Mouse (Mus musculus) forebrain, embryonic 14.5 days (tissue): ENCODE data around the gene Mical1. TPM values are rescaled to one million over a fixed set of nuclear protein-coding genes. Genes with fewer than 3 reads are reported as not detected.

Experiments used
- ATAC-seq: fragments of 200-750 bp; cut with Nextera tagmentation; 2 replicates; pipeline ENCODE4 v1.8.0; 2017; ENCODE audit warnings: mild to moderate bottlenecking, moderate library complexity
- DNase-seq: peaks from one replicate; pipeline ENCODE4 v3.0.0-alpha.2; 2015; ENCODE audit warnings: low spot score
- H3K27ac ChIP-seq: fragments of 300-500 bp; sonication (generic); 2 replicates; pipeline ENCODE4 v1.5.1; 2014; ENCODE audit warnings: low read depth, mild to moderate bottlenecking, control low read depth, low read length, moderate library complexity
- H3K27me3 ChIP-seq: fragments of 300-500 bp; sonication (generic); replicated peaks from 2 replicates; pipeline ENCODE4 v1.6.1; 2014; ENCODE audit warnings: low read length, control low read depth, mixed read lengths; ENCODE audit not compliant: control insufficient read depth, insufficient read depth
- H3K36me3 ChIP-seq: fragments of 300-500 bp; sonication (generic); 2 replicates; pipeline ENCODE4 v1.6.1; 2014; ENCODE audit warnings: low read length, control low read depth; ENCODE audit not compliant: control insufficient read depth, insufficient read depth
- H3K4me1 ChIP-seq: fragments of 300-500 bp; sonication (generic); 2 replicates; pipeline ENCODE4 v1.6.1; 2014; ENCODE audit warnings: antibody characterized with exemption, low read length, control low read depth; ENCODE audit not compliant: control insufficient read depth, insufficient read depth
- H3K4me2 ChIP-seq: fragments of 300-500 bp; sonication (generic); 2 replicates; pipeline ENCODE4 v1.6.1; 2014; ENCODE audit warnings: mild to moderate bottlenecking, control low read depth, low read length
- H3K4me3 ChIP-seq: fragments of 300-500 bp; sonication (generic); 2 replicates; pipeline ENCODE4 v1.5.1; 2014; ENCODE audit warnings: low read depth, low read length, control low read depth
- H3K9ac ChIP-seq: fragments of 300-500 bp; sonication (generic); 2 replicates; pipeline ENCODE4 v1.6.1; 2014; ENCODE audit warnings: mild to moderate bottlenecking, low read length, control low read depth, moderate library complexity
- H3K9me3 ChIP-seq: fragments of 300-500 bp; sonication (generic); replicated peaks from 2 replicates; pipeline ENCODE4 v1.6.1; 2016; ENCODE audit warnings: low read length, control low read depth, mixed read lengths; ENCODE audit not compliant: control insufficient read depth
- WGBS: fragments of 180-500 bp; shearing (Covaris S2); extraction: QIAGEN DNeasy Blood & Tissue Kit; methylation state at CpG from one replicate; pipeline ENCODE4 v1.1.7; 2014; 5-methylcytosine and 5-hydroxymethylcytosine counted together
- polyA plus RNA-seq: library from polyadenylated mRNA; unstranded; fragments of >200 nt; fragmentation: Nextera tagmentation; extraction: Ambion mirVana; gene quantifications from 2 replicates; pipeline ENCODE4 v1.2.1, GENCODE M21; 2014

Gene Mical1
- polyA plus RNA-seq, 1 experiment from 2014 or later, result 24.9 TPM

DNA sequence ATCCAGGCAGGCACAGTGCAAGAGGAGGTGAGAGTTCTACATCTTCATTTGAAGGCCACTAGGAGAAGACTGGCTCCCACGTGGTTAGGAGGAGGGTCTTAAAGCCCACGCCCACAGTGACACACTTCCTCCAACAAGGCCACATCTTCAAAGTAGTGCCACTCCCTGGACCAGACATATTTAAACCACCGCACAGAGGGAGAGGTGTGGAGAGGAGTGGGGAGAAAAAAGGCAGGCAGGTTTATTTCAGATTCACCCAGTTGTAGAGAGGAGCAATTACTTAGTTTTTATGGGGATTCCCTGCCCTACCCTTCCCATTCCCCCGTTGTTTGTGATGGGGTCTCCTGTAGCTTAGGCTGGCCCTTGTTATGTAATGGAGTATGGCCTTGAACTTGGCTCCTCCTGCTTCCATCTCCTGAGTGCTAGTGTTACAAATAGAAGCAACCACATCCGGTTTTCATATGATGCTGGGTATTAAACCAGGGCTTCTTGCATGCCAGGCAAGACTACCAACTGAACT, 3.1 kb upstream of the Mical1 start:
- no peak for ATAC-seq
- Histone ChIP-seq H3K4me1 (peaks cover 12% of the 10 kb centered on the region; the same call in 1 of the 2 replicates), H3K4me2 (no peak overlapping the region), H3K27ac (no peak overlapping the region), H3K9me3 (no peaks in the 10 kb centered on the region), H3K27me3 (no peaks in the 10 kb centered on the region), H3K9ac (no peak overlapping the region), H3K4me3 (no peak overlapping the region), H3K36me3 (peaks cover 5% of the 10 kb centered on the region; the same call in 1 of the 2 replicates)
- WGBS, result 72% methylated on average over 5 of the region's 5 CpGs
- no peak for DNase-seq

DNA sequence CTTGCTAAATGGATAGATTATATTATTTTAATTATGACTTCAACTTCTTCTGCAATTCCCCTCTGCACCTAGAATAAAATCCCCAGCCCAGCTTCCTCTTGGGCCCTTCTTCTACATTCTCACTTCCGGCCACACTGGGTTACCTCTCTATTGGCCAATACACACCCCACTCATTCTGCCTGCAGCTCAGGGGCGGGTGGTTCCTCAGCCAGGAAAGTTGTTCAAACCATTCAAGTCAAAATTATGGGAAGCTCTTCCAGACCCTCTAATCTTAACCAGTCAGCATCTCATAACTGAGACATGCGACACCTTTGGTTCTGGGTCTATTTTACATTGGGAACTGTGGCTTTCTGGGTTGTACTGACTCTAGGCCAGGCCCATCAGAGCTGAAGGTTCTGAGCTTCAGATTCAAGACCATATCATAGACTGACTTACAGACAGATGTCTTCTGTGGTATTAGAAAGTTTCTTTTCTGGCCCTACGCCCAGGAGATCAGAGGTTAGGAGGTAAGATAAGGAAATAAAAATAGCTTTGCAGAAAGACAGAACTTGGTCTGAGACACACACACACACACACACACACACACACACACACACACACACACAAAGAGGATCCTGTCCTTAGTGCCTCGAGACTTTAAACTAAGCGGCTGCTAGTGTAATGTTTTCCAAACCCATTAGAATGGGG, 2.2 kb upstream of the Mical1 start:
- DNase-seq (no peak), ATAC-seq (no peak)
- H3K4me1 ChIP-seq, result peaks cover 13% of the 10 kb centered on the region; the same call in 1 of the 2 replicates
- no peaks in the 10 kb centered on the region for H3K9me3 ChIP-seq
- H3K27me3 ChIP-seq, result no peaks in the 10 kb centered on the region
- no peak overlapping the region for H3K9ac ChIP-seq
- no peak overlapping the region for H3K27ac ChIP-seq
- no peaks in the 10 kb centered on the region for H3K36me3 ChIP-seq
- no peak overlapping the region for H3K4me3 ChIP-seq
- H3K4me2 ChIP-seq, result no peak overlapping the region
- 87% methylated on average over 6 of the region's 6 CpGs for WGBS

DNA sequence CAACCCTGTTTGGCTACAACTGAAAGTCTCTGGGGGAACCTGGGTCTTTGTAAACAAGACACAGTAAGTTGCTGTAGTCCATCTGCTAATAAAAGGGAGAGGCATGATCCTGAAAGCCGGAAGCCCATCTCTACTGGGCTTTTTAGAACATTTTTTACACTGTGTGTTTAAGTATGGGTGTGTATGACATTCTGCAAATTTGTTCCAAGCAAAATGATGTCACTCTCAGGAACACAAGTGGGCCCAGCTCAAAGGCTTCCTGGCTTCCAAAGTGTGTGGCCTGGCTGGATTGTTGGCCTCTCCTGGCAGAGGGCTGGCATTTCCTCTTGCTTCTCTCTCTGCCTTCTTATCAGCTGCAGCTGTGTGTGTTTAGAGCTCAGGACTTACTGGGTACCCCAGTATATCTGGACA, 1.1 kb upstream of the Mical1 start:
- Histone ChIP-seq H3K4me1 (peaks cover 13% of the 10 kb centered on the region; the same call in 1 of the 2 replicates), H3K27me3 (no peaks in the 10 kb centered on the region), H3K9me3 (no peaks in the 10 kb centered on the region), H3K36me3 (no peaks in the 10 kb centered on the region), H3K4me3 (no peak overlapping the region), H3K9ac (no peak overlapping the region), H3K27ac (no peak overlapping the region), H3K4me2 (no peak overlapping the region)
- no peak for ATAC-seq
- no peak for DNase-seq
- WGBS, result 84% methylated on average over 1 of the region's 1 CpGs

DNA sequence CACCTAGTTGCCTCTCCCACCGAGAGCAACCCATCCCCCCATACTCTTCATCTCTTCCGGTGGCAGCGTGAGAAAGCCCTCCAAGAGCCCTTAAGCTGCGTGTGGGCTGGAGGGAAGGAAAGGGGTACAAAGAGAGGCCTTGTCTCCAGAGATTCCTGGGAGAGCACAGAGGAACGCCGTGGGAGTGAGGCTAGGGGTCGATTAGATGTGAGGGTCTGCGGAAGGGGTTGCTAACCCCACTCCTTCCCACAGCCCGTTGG, 834 bp downstream of the Mical1 start:
- H3K27ac ChIP-seq, result peak overlapping the region; percentile 84
- no peaks in the 10 kb centered on the region for H3K9me3 ChIP-seq
- H3K4me1 ChIP-seq, result peaks cover 13% of the 10 kb centered on the region; the same call in 1 of the 2 replicates
- H3K27me3 ChIP-seq, result no peaks in the 10 kb centered on the region
- WGBS, result 0% methylated on average over 9 of the region's 9 CpGs
- ATAC-seq, result peak; percentile 36
- DNase-seq, result peak; percentile 72
- H3K36me3 ChIP-seq, result 0 out of 2 replicates have a peak, but pooled peaks cover 10% of the 10 kb centered on the region
- peak overlapping the region; percentile 72 for H3K4me2 ChIP-seq
- peak overlapping the region; percentile 79 for H3K9ac ChIP-seq
- H3K4me3 ChIP-seq, result peak overlapping the region; percentile 58

DNA sequence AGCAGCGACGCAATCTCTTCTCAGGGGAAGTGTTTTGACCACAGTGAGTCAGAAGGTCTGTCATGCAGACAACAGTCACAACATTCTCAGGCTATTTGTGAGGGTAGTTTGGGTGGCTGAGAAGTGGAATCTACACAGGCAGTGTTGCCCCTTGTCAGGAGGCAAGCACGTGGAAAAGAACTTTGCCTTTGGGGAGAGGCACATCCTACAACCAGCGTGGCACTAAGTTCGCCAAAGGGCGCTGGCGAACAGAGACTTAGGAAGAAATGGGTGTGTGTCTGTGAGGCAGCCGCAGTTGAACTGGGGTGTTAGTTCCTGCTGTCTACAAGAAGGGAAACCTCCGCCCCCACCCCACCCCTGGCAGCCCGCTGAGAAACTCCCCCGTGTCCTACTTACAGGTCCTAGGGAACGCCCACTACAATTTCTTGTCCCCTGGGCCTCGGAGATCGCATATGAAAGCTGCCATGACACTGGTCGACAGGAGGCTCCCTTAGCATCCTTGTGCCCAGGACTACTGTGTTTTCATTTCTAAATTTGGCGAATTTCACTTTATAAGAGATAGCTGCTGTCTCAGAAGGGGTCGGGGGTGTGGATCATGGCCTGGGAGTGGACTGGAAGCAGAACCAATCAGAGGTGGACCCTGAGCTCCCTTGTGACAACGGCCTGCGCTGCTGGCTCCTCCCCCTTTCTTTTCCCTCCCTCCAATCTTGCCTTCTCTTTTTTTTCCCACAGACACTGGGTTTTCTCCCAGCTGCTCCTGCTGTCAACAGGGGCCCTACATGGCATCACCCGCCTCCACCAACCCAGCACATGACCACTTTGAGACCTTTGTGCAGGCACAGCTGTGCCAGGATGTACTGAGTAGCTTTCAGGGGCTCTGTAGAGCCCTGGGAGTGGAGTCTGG, 1.4 kb downstream of the Mical1 start:
- H3K4me1 ChIP-seq, result peaks cover 13% of the 10 kb centered on the region; the same call in 1 of the 2 replicates
- DNase-seq (peak; percentile 81), ATAC-seq (peak; percentile 80)
- no peaks in the 10 kb centered on the region for H3K27me3 ChIP-seq
- H3K4me2 ChIP-seq, result peak overlapping the region; percentile 72
- no peaks in the 10 kb centered on the region for H3K9me3 ChIP-seq
- peak overlapping the region; percentile 79 for H3K9ac ChIP-seq
- H3K36me3 ChIP-seq, result 0 out of 2 replicates have a peak, but pooled peaks cover 15% of the 10 kb centered on the region
- WGBS, result 0% methylated on average over 20 of the region's 20 CpGs
- H3K27ac ChIP-seq, result peak overlapping the region; percentile 84; the same call in 1 of the 2 replicates
- H3K4me3 ChIP-seq, result peak overlapping the region; percentile 58

DNA sequence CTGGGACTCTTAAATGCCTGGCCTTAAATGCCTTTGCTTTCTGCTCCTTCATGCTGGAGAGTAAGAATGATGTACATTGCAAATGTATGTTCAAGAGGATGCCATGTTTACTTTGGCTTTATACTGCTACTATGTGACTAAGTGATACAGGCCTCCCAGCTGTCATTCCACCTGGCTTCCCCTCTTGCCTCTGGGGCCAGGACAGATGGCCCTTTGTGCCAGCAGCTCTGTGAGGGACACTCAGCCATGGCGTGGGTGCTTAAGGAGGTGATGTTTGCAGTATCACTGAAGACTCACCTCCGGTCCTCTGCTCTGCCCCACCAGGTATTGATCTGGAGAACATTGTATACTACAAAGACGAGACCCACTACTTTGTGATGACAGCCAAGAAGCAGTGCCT, 3.8 kb downstream of the Mical1 start:
- no peak for DNase-seq
- H3K27me3 ChIP-seq, result no peaks in the 10 kb centered on the region
- 90% methylated on average over 3 of the region's 3 CpGs for WGBS
- peaks cover 13% of the 10 kb centered on the region; the same call in 1 of the 2 replicates for H3K4me1 ChIP-seq
- ATAC-seq, result no peak
- H3K27ac ChIP-seq, result no peak overlapping the region
- H3K4me3 ChIP-seq, result no peak overlapping the region
- H3K9me3 ChIP-seq, result no peaks in the 10 kb centered on the region
- no peak overlapping the region for H3K4me2 ChIP-seq
- peaks cover 34% of the 10 kb centered on the region for H3K36me3 ChIP-seq
- H3K9ac ChIP-seq, result no peak overlapping the region

DNA sequence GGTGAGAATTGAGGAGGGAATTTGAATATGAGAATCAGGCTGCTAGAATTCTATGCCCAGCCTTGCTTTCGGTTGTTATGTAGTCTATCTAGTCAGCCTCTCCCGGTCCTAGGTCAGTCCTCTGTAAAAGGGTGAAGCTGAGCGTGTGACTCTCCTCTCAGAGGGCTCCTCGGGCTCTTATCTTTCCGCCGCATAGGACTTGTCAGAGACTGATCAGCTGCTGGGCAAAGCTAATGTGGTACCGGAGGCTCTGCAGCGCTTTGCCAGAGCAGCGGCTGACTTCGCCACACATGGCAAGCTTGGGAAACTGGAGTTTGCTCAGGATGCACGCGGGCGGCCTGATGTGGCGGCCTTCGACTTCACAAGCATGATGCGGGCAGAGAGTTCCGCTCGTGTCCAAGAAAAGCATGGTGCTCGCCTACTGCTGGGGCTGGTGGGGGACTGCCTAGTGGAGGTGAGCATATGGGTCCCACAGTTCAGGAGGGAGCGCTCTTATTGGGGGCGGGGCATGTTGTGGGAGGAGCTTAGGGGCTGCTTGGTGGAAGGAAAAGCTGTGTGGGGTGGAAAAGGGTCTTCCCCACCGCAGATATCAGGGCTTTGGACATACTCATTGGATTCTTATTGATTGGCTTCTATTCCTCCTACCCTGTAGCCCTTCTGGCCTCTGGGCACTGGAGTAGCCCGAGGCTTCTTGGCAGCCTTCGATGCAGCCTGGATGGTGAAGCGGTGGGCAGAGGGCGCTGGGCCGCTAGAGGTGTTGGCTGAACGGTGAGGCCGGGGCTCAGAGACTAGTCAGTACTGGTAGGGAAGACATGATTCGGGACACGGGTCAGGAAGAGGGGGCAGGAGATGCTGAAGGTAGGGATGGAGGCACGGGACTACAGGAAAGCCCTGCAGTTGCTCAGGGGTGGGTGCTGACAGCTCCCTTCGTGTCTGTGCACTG, 5.1 kb downstream of the Mical1 start:
- Histone ChIP-seq H3K9me3 (no peaks in the 10 kb centered on the region), H3K4me3 (no peak overlapping the region), H3K9ac (no peak overlapping the region), H3K27me3 (no peaks in the 10 kb centered on the region), H3K27ac (no peak overlapping the region), H3K4me2 (no peak overlapping the region), H3K36me3 (peaks cover 45% of the 10 kb centered on the region), H3K4me1 (peaks cover 8% of the 10 kb centered on the region; the same call in 1 of the 2 replicates)
- no peak for DNase-seq
- 77% methylated on average over 33 of the region's 33 CpGs for WGBS
- ATAC-seq, result no peak

DNA sequence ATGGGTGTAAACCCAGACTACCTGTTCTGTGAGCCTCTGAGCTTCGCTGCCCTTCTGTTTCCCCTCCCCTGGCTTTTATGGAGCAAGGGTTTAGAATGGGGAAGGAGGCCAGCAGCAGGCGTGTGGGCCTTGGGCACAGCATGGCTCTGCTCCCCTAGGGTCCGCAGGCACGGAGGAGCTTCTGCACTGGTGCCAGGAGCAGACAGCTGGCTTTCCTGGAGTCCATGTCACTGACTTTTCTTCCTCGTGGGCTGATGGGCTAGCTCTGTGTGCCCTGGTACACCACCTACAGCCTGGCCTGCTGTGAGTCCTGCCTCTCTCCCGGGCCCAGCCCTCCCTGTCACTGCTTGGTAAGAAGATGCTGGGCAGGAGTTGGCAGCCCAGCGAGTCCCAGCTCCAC, 6.3 kb downstream of the Mical1 start:
- Histone ChIP-seq H3K9ac (no peak overlapping the region), H3K36me3 (peaks cover 58% of the 10 kb centered on the region)
- 90% methylated on average over 7 of the region's 7 CpGs for WGBS

More for the DNA sequence above, 6.3 kb downstream of the Mical1 start:
- peaks cover 3% of the 10 kb centered on the region; the same call in 1 of the 2 replicates for H3K4me1 ChIP-seq
- H3K27me3 ChIP-seq, result no peaks in the 10 kb centered on the region
- ATAC-seq (no peak), DNase-seq (no peak)
- H3K4me2 ChIP-seq, result no peak overlapping the region
- H3K27ac ChIP-seq, result no peak overlapping the region
- no peaks in the 10 kb centered on the region for H3K9me3 ChIP-seq
- no peak overlapping the region for H3K4me3 ChIP-seq
